Mouse (Mus musculus): ENCODE results near the gene Erc2.

DNA sequence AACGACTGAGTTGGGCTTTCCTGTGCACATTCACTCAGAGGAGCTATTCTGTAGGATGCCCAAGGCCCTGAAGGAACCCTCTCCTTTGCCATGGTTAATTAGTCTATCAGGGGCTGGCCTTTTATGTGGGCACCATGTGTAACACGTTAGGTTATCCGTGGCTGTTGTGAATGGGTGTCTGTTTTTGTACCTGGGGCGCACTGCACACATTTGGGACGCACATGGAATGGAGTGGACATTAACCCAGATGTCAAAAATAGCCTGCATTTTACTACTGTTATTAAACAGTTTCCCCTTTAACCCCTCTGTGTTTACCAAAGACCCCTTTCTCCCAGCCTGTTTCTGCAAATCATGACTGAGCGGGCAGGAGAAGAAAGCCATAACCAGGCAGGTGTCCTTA lies 848.0 kb downstream of the Erc2 start:
- no peak for TF ChIP-seq POLR2A (IDR thresholded peaks at IDR 0.05; ENCODE audit: low read depth, low read length)
- TF ChIP-seq CTCF (IDR thresholded peaks at IDR 0.05; ENCODE audit: extremely low read depth, insufficient read length, insufficient replicate concordance, low read depth, low read length) = no peak
